Mouse (Mus musculus) kidney, postnatal 25 days (tissue): ENCODE data around the gene Etfbkmt.
"Not testable (repeated sequence)": the region's sequence is repeated elsewhere in the genome, so short reads cannot be mapped to it uniquely, and the experiment has no call there.

Experiments
- DNase-seq, 2 experiments: peaks; one replicate each; pipeline ENCODE4 v3.0.0; 2021; ENCODE audit warnings: mixed read lengths in 2 of 2

Etfbkmt gene

DNA sequence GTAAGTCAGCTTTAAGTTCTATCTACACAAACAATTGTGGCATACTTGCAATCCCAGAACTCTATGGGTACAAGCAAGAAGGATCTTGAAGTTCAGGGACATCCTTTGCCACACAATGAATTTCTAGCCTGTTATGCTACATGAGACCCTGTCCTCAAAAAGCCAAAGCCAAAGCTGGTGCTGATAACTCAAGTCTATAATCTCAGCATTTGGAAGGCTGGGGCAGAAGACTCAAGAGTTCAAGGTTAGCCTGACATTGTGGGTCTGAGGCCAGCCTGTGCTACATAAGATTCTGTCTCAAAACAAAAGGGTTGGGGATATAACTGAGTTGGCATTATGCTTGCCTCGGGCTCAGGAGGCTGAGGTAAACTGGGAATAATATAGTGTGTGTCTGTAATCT is 47.7 kb downstream of the Etfbkmt start:
- no peak for DNase-seq

DNA sequence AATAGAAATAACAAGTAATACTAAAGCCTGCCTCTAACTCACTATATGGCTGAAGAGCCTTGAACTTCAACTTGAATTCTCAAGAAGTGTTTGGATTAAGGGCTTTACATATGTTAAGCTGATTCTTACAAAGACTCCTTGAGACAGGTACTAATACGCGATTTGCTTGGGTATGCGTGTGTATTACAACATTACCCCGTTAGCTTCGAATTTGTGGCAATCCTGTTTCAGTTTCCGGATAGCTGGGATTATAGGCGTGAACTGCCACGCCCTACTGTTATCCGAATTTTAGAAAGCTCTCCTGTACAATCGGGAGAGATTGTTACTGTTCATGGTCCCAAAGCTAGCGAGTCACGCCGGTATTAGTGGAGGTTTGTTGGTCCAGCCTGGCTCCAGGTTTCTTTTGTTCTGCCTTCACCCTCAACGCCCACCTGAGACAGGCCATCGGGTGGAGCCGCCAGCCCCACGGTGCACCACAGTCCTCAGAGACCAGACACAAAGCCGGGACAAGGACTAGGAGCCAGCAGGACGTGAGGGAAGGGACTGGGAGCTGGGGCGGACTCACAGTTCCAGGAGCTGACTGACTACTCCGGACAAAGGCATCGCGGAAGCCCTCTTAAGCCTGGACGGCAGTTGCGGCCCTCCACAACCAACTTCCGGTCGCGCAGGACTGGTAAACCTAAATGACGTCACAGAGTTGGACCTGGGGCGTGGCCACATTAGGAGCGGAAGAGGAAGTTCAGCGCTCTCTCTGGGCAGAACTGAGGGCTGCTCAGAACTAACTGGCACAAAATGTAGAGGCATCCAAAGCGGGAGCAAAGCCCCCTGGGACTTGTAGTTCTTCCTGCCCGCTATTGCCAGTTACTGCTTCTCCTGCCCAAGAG is 48.6 kb downstream of the Etfbkmt start, which contains the start of gene Amn1:
Amn1 (minus strand) TSS at position 672 of the 884 bp plus-strand sequence.
- DNase-seq: peak; percentile 99

DNA sequence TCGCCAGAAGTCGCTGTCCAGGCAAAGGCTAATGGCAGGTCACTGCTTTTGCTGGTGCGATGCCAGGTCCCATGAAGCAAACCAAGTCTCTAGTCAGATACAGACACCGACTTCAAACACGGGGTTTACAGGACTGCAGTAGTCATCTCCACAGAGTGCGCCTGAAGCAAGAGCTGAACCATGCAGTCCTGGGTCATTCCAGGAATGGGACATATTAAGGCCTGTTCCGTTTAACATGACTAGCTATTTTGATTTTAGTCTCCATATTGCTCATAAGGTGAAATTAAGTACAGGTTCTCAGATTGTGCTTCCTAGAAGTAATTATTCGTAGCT is 49.2 kb downstream of the Etfbkmt start:
- DNase-seq: no peak

DNA sequence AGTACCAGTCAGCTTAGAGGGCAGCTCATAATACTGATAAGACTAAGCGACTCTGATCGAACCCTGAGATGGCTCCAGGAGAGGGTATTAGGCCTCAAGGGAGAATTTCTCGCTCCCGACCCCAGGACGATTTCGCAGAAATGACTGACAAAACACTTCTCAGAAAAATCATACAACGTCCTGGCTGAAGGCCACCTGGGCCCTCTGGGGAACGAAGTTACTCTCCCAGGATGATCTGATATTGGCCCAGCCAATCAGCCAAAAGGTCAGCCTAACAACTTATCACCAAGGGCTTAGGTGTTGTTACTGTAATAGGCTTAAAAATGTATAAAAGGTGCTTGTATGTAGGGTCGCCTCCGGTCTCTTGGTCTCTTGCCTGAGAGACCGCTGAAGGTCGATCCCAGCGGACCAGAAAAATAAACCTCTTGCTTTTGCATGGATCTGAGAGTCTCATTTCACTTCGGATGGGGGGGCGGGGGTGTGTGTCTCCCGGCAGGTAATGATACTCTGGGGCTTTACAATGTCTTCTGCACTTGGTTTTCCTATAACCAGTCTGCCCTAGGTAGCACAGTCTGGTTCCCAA is 49.8 kb downstream of the Etfbkmt start:
- DNase-seq: peak in 1 of 2 experiments; percentile 33

DNA sequence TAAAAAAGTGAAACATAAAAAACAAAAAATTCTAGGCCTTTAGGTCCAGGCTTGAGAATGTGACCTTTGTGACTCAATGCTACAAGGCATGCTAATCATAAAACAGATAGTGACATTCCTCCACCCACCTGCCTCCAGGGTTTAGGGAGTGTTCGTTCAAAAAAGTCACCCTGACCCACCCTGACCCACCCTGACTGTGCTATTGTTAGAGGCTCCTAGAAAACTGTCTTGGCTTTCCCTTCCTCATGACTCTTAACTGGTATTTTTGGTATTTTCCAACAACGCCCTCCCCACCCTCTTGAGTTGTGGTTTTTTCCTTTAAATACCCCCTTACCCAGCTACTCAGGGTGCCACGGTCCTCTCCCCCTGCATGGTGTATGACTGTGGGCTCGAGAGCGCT is 52.3 kb downstream of the Etfbkmt start:
- DNase-seq: not testable (repeated sequence)

DNA sequence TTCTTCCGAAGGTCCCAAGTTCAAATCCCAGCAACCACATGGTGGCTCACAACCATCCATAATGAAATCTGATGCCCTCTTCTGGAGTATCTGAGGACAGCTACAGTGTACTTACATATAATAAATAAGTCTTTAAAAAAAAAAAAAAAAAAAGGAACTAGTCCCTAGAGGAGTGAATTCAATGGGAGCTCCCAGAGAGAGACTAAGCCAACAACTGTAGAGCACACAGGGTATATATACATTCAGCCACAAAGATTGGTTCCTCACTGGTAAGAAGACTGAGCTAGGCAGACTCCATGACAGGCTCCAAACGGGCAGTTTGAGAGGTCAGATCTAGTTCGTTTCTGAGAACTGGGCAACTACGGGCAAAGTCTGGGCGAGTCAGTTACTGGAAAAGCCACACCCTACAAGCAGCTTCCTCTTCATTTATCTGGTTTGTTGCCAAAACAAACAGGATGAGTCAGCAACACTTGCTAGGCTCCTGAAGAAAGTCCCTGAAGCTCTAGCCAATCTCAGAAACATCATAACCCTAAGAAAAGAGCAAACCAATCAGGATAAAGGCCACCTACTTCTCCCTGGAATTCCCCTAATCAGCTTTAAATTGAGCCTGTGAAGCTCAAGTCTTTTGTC is 53.7 kb downstream of the Etfbkmt start:
- peak; percentile 47 to 69 for DNase-seq

DNA sequence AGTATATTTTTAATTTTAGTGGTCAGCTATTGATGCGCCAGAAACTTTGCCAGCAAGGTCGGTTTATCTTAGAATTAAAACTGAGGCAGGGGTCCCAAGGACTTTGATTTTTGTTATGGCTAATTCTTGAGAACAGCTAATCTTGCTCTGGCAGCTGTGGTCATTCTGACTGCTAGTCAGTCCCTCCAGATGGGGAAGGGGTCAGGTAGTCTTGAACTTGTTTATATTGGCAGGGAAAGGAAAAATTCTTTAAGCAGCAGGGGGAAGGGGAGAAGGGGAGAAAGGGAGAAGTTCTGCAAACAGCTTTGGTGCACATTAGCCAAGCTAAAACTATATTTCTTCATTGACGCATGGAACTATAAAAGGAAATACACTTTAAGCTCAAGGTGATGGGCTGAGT is 57.5 kb downstream of the Etfbkmt start:
- DNase-seq: no peak

DNA sequence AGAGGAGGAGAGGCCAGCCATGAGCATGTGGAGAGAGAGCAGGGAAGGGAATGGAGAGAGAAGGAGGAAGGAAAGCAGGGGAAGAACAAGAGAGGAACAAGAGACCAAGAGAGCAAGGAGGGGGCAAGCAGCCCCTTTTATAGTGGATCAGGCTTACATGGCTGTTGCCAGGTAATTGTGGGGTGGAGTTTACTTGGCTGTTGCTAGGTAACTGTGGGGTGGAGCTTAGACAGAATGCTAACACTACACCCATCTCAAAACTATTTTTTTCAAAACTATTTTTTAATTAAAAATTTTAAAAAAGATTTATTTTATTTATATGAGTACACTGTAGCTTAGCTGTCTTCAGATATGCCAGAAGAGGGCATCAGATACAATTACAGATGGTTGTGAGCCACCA is 58.9 kb downstream of the Etfbkmt start:
- no peak for DNase-seq
